Mouse (Mus musculus) embryonic fibroblast, embryonic 13.5 days (primary cell): ENCODE data around the gene Higd1c.

Experiments
- CTCF ChIP-seq: IDR thresholded peaks from 2 replicates; pipeline ENCODE4 v1.5.1; 2011; ENCODE audit warnings: mild to moderate bottlenecking, control low read depth, low read length, moderate library complexity, borderline replicate concordance; ENCODE audit not compliant: insufficient read depth
- POLR2A ChIP-seq: IDR thresholded peaks from 2 replicates; pipeline ENCODE4 v1.6.1; 2011; ENCODE audit warnings: low read depth, mild to moderate bottlenecking, control low read depth, low read length, moderate library complexity

GRCm38 (mm10) chr15:100421059-100421757 lies 56.9 kb downstream of the Higd1c start:
- TF ChIP-seq CTCF = no peak
- TF ChIP-seq POLR2A = peak; percentile 59
